Mouse (Mus musculus) embryo, embryonic 10.5 days (tissue): ENCODE measurements around the gene Hltf.
"Not testable (repeated sequence)": the region's sequence is repeated elsewhere in the genome, so short reads cannot be mapped to it uniquely, and the experiment has no call there.

Experiments
- DNase-seq: peaks from one replicate; pipeline ENCODE4 v3.0.0-alpha.2; 2015; ENCODE audit warnings: low spot score

Hltf gene

DNA sequence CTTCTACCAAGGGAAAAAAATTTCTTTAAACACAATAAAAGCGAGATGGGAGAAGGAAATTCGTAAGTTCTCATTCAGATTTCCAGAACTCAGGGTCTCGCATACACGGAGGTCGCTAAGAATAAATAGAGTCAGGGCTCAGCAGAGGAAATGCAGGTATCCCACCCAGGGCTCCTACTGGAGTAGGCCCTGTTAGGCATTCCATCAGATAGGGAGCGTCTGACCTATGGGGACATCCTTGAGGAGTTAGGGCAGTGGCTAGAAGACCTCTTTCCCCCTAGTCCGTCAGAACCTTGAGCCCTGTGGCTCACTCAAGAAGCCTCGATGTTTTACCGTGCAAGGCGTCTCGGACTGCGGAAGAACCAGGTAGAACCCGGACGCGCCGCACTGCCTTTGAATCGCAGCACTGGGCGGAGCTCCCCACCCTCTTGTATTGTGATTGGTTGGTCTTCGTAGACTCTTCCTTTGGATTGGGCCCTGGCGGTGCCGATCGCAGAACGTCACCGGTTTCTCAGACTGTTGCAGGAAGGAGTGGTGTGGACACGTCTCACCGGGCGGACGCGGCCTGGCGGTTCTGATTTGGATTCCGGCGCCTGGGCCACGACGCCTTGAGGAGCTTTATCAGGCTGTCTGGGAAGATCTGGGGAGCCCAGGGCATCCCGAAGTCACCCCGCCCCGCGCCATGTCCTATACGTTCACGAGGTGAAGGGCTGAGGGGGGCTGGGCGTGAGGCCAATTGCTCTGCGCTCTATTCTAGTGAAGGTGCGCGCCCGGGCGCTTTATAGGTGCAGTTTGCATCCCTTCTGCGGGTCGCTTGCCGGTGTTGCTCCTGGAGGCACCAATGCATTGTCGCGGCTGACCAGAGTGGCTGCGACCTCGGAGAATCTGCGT is at the start of gene Hltf:
Hltf (plus strand) TSS at position 506 of the 891 bp plus-strand sequence.
- peak; percentile 96 for DNase-seq

DNA sequence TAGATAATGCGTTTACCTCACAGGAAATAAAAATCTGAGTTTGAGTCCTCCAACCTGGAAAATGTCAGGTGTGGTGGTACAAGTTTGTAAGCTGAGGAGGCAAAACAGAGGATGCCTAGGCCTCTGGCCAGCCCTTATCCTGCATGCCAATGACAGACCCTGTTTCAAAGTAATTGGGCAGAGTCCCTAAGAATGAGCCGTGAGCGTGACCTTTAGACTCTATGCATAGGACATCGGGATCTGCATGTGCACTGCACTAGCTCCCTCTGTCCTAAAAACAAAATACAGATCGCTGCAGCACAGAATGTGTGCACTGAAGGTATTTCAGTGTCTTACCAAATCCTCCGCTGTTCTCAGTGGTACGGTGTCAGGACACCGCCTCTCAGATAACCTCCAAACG is 47.1 kb upstream of the Hltf start:
- peak; percentile 24 for DNase-seq

DNA sequence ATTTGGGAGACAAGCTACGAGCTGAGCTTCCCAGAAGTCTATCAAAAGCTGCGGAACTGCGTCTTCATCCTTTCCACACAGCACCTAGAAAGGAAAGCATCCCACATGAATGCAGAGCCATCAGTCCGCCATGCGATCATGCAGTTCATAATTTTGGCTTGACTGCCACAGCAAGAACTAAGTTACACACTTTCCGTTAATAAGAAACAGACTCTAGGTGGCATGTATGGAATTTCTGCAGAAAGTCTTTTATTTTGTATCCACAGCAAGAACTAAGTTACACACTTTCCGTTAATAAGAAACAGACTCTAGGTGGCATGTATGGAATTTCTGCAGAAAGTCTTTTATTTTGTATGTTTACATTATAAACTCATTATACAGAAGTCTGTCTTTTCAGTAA is 46.7 kb upstream of the Hltf start:
- not testable (repeated sequence) for DNase-seq

DNA sequence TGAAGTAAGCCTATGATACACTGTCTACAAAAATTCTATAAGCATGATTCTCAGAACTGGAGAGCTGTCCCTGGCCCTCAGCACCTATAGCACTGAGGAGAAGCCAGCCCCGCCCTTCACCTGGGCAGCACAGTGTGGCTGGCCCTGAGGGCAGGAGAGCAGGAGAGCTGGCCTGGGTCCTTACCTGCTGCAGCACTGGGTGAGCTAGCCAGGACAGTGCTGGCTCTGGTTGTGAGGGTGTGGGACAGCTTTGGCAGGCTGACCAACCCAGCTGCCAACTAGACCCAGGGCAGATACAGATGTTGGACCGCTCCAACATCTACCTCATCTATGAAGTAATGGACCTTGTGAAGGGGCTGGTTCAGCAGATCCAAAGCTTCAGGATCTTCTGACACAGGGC is 43.2 kb upstream of the Hltf start:
- DNase-seq, result no peak

DNA sequence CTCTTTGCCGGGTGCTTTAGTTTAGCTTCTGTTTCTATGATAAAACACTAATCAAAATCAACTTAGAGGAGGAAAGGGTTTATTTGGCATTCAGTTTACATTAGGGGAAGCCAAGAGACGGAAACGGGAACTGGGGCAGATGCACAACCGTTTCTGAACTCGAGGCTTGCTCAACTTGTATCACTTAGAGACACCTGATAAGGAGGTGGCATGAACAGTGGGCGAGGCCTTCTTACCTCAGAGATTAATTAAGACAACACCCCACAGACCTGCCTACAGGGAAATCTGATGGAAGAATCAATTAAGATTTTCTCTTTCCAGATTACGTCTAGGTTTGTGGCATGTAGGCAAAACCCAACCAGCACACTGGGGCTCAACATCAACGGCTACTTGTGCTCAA is 39.5 kb upstream of the Hltf start:
- DNase-seq, result no peak

DNA sequence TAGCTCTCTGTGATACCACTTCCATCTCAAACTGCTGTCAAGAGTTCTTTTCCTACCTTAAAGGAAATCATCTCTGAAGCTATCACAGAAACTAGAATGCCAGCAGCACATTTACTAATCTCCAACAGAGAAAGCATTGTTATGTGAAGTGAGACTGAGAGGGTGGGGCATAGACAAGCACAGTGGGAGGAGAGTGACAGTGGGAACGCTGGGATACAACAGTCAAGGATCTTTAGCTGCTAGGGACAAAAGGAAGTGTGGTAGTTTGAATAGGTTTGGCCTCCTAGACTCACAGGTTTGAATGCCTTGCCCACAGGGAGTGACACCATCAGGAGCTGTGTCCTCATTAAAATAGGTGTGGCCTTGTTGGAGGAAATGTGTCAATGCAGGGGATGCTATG is 33.8 kb upstream of the Hltf start:
- DNase-seq, result no peak

DNA sequence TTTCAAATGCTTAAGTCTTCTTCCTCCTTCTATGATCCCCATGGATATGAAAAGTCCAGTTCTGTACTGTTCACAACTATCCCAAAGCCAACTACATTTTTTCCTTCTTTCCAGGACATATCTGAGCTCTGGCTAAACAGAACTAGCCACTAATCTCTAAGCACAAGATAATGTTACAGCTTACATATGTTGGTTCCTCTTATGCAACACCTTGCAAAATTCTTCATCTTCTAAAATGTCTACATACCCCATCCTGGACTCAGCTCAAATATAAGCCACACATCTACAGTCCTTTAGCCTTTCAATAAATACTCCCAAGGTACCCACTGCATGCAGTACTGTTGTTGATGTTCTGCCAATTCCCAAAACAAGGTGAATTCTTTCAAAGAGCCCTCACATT is 31.1 kb upstream of the Hltf start:
- DNase-seq, result no peak

DNA sequence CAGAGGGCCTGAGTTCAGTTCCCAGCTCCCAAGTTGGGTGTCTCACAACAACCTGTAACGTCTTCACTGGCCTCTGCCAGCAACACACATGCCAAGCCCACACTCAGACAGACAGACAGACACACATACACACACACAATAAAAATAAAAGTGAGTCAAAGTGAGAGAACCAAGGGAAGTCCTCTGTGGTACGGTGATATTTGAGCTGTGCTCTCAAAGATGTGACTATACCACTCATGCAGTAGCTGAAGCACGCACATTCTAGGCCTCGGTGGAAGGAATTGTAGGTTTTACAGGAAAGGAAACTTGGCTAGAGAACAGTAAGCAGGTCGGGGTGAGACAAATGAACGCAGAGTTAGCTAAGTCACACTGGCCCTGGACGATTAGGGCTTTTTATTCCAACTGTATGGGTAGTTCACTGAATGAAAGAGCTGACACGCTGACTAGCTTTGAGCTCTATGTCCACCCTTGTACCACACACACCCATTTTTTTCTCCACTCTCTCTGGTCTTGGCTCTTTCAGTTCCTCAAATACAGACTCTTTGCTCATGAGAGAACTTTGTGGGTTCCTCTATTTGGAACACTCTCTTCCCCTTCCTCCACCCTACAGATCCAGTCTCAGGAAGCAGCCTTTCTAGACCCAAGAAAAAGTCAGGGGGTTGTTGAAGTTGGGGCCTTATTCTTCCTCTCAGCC is 30.5 kb upstream of the Hltf start:
- DNase-seq, result no peak

DNA sequence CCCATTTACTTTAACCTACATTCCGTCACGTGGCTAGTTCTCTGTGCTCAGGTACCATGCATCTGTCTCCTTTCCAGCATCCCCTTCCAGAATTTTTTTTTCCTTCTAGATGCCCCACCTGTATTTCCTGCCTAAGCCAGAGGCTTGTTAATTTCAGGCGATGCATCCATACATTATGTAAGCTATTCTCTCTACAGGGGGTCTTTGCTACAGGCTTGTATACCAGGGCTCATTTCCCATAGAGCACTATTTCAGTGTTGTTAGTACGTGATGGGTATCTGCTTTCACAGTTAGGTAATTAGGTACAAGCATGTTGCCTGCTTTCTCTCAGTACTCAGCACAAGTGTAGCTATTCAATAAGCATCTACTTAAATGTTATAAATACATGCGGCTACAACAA is 29.8 kb upstream of the Hltf start:
- no peak for DNase-seq

DNA sequence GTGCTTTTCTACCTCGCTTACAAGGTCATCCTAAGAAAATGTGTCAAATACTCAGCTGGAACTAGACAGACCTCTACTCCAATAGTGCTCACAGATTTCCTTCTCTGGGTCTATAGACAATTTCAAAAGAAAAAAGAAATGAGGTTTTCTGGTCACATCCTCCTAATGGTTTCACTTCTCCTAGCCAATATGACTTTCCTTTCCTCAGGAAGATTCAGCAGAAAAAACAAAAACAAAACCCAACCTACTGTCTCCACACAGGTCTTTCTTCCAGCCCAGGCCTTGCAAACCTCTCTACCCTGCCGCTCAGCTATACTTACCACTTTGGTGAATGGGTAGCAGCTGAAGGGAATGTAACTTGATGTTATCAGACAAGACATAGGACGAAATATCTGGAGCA is 29.0 kb upstream of the Hltf start:
- no peak for DNase-seq

DNA sequence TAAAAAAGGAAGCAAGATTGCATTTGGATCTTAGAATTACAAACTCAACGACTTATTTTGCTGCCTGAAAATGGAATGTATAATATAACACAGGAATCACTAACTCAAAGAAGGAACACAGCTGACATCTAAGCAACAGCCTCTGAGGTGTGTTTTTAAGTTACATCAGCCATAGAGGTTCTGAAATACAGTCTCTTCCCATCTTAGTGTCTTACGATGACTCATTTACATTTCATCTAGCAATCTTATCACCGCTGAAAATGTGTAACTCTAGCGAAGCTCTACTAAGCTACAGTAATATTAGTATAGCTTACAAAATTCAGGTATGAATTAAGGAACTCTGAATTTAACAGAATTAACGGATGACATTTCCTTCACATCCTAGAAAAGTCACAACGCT is 26.8 kb upstream of the Hltf start:
- no peak for DNase-seq

DNA sequence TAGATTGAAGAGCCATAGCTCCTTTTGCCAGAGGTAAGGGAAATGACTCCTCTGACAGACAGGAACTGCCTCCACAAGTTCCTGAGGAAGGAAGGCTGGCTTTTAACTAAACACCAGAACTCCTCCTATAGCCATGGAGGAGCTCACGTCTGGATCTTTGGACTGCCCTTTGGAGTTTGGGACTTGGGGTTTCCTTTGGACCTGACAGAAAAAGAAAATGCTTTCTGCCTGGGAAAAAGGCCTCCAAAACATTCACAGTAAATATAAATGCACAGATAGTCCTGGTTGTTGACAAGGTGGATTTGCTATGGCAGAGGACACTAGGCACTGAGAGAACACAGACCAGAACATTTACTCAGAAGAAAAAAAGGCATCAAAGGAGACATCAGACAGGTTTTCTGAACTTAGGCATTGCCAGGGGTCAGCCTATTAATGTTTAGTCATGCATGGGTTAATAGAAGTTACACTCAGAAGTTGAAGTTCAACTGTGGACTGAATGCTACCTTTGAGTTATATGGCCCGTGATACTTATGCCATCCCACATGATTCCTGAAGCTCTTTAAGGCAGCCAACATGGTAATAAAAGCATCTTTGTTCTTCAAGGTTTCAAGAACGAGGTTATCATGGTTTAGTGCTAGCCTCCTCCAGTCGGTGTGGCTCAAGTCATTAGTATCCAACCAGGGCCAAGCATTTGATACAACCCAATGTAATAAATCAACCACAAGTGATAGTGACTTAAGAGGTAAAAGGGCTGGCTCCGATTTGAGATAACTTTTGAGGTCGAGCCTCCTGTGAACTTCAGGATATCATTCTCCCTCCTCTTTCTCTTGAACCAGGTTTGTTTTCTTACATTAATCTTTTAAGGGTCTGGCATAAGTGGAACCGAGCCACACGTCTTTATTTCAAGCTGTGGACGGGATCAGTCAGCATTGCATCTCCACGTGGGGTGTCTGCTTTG is 23.6 kb upstream of the Hltf start:
- DNase-seq, result no peak

DNA sequence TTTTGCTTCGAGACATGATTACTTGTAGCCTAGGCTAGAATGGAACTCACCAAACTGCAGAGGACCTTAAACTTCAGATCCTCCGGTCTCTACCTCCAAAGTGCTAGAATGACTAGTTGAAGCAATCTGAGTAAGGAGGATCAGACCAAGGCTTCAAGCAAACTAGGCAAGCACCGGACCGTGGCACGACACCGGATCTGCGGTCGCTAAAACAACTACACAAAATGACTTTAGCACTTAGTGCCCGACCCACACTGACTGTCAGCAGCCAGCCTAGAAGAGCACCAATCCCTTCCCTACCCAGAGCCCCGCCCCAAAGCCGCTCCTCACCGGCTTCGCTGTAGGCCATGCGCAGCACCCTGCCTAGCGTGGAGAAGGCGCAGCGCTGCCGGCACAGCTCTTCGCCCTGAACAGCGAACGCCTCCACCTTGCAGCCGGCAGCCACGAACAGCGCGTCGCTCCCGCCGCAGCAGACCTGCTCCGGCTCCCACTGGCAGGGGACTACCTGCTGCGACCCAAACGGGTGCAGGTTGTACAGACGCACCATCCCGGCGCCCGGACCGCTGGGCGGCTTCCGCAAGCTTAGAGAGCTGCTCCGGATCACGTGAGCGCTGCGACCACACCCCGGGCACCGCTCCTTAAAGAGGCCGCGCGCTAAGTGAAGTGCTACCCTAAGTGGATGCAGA is 22.7 kb upstream of the Hltf start, which contains the start of gene Hps3:
Hps3 (minus strand) TSS at position 597 of the 686 bp plus-strand sequence.
- peak; percentile 92 for DNase-seq

DNA sequence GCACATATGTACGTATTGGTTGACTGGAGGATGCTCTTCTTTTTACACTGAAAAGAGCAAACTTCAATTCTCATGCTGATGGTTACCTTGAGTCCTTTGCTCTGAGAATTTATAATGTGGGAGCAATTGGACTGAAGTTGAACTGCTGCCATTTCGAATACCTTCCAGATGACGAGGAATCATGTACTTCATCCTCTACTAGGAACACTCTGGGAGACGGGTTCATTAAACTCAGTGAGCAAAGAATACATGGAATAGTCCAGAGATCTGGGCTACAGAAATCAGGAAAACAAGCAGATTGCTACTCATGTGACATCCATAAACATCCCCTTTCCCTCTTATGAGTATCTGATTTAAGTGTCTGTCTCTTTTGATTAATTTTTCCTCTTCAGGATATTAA is 21.5 kb upstream of the Hltf start:
- no peak for DNase-seq

DNA sequence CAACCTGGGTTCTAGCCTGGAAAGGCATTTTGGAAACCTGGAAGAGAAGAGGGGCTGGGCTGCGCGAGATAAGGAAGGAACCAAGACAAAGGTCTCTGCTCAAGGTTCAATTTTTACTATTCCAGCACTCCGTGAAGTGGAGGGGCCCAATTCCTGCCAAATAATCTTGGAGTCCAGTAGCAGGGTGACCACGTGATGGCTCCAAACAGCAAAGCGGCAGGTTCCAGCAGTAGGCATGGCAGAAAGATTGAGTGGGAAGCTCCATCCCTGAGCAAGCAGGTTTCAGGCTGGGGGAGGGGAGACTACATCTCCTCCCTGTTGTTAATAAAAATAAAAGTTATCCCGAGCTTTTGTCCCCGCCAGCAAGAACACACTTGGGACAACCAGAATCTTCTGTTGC is 16.1 kb upstream of the Hltf start:
- DNase-seq, result not testable (repeated sequence)

DNA sequence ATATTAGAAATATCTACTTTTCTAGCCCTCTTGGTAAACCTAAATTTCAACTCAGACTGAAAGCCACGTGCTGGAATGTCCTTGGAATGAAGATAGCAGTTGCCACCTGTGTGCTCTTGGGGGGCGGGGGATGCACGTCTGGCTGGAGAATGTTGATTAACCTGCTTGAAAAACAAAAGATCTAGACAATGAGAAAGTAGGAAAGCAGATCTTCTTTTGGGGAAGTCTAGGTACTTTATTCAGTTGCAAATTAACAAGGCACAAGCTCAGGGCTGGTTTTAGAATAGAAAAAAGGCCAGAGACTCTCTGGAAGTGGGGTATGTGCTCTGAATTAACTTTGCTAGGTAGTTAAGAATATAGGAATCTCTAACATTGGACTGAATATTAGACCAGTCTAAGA is 12.9 kb upstream of the Hltf start:
- not testable (repeated sequence) for DNase-seq

DNA sequence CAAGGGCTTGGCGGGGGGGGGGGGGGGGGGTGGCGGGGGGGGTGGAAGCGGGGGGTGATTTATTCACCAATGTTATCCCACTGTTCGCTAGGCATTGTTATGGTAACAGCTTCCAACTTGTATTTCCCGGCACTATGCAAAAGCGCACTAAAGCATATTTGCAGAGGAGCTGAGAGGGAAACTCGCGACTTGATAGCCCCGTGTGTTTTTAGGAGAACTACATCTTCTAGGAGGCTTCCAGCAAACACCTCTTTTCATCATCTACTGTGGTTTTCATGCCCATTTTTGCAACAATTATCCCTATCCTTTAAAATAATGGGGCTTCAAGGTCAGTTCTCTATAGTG is 558 bp downstream of the Hltf start:
- DNase-seq, result peak; percentile 37

DNA sequence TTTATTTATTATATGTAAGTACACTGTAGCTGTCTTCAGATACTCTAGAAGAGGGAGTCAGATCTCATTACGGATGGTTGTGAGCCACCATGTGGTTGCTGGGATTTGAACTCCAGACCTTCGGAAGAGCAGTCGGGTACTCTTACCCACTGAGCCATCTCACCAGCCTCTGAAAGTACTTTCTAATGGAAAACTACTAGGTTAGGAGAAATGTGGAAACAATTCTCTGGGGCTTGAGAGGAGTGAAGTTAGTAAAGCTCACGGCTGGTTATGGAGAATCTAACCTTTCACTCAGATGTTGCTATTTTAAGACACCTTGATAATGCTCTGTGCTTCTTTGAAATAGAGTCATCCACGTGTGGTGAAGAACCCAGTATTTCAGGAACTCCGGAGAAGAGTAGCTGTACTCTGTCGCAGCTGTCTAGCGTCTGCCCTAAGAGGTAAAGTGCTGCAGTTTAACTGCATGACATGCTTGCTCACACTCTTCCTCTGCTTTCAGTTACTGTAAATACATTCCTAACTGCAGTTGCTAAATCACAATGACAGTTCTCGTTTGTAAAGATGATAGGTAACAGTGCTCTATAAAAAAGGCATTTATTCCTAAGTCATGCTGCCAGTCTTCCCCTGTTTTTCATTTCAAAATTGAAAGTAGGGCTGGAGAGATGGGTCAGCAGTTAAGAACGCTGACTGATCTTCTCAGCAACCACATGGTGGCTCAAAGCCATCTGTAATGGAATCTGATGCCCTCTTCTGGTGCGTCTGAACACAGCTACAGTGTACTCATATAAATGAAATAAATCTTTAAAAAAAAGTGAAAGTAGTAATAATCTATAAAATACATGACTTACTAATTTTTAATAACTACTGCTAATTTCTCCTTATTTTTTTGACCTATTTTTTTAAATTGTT is 18.8 kb downstream of the Hltf start:
- no peak for DNase-seq

DNA sequence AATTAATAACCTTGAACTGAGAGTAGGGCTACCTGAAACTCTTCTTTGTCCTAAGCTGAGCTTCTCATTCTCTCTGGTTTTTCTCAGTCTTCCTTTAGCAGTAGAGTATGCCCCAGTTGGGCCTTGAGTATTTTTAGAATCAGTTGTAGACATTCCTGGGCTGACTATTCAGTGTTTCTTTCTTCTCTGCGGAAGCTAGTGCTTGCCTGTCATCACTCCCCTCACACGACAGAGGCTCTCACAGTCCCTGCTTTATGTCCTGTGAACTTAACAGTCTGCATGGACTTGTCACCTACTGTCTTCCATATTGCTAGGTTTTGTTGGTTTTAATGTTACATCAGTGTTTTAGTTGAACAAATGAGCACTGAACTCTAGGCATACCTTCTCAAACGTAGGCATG is 24.6 kb downstream of the Hltf start:
- DNase-seq, result no peak

DNA sequence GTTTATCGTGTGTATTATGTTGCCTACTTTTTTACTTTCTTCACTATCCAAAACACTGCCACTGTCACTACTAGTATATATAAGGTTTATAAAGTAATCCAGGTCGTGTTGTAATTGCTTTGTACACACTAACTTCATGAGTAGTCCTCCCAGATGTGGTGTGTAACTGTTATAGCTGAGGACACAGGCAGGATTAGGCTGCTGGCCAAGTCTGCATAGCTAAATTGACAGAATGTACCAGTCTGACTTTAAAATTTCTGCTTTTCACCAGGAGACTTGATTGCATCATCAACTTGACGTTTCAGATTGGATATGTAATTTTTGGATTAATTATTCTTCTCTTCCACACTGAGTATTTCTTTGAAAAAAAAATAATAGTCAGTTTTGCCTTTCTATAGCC is 46.2 kb downstream of the Hltf start:
- no peak for DNase-seq

DNA sequence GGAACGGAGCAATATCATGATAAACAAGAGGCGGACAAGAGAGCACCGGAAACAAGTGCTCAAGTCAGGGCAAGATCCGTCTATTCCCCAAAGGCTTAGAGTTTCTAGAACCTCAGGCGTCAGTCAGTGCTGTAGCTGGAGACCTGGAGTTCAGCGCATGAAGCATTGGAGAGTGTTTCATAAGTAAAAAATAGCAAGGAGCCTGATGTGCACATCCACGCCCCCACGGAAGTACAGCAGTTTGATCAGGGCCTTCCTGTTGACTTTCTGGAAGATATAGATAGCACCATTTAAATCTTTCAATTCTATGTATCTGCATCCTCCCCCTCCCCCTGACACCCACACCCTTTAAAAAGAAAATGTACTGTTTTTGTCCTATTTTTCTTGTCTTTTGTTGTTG is 46.7 kb downstream of the Hltf start:
- no peak for DNase-seq
